ENCODE assay signal across 24 mouse cellular contexts in the genomic region with DNA sequence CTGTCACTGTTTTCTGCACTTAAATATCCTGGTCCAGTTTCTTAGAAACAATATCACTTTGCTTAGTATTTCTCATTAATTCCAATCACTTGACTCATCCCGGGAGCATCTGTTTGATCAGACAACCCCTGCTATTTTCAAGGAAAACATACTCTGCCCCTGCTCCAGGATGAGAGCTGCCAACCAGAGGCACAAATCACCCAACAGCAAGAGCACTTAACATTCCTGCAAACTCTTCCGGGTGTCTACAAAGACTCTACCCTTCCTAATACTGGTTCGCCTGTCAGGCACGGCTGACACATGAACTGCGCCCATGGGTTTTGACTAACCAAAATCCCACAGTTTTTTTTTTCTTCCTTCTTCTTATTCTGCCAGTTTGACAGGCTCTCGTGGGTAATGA.
DNase-seq lines count a peak whose midpoint lies in the region; ATAC-seq and TF ChIP-seq lines count a peak whose summit lies in the region.
"Had no signal": no experiment of that assay in that cellular context is flagged by ENCODE, and none has a peak within 500 bp of the region (broad histone marks: within the 10 kb centered on the region; RNA-seq: fewer than 3 reads in every experiment).

No protein-coding gene starts in this region.

- peak; percentile 81 for DNase-seq in heart, adult 11 months
- no peak for DNase-seq in heart, postnatal 36 days
- DNase-seq in lung, postnatal 36 days: peak; percentile 25
- no peak for DNase-seq in lung, adult 18-20 months
- peak; percentile 72 for DNase-seq in heart, postnatal 0 days (ENCODE audit: low spot score)
- no peak for DNase-seq in midbrain, embryonic 11.5 days (ENCODE audit: low spot score, missing footprints)
- no peak for DNase-seq in kidney, postnatal 36 days
- DNase-seq: cerebellum, adult 11 months; cerebellum, adult 9-11 months; forebrain, postnatal 0 days; gastrocnemius, postnatal 14 days; kidney, adult 2 months; left cerebral cortex, postnatal 4 days; thymus, adult 18-20 months had no signal

- H3K4me3 ChIP-seq in heart, postnatal 0 days (ENCODE audit: low read depth, low read length): no peak overlapping the region
- no peak overlapping the region for H3K4me3 ChIP-seq in midbrain, embryonic 11.5 days (ENCODE audit: low read depth, low read length)
- H3K4me3 ChIP-seq: embryonic facial prominence, embryonic 12.5 days; left cerebral cortex, adult 2 months; limb, embryonic 15.5 days; liver, embryonic 15.5 days; midbrain, embryonic 10.5 days; neural tube, embryonic 15.5 days had no signal

- TF ChIP-seq EP300 in heart, postnatal 0 days (IDR thresholded peaks at IDR 0.05; ENCODE audit: low read depth): no peak

- no peak for TF ChIP-seq CTCF in heart, postnatal 0 days (IDR thresholded peaks at IDR 0.05; ENCODE audit: low read depth)

- no peaks in the 10 kb centered on the region for H3K27me3 ChIP-seq in heart, postnatal 0 days (ENCODE audit: control insufficient read depth, insufficient read depth, low read length)
- no peaks in the 10 kb centered on the region for H3K27me3 ChIP-seq in midbrain, embryonic 11.5 days (ENCODE audit: control insufficient read depth, insufficient read depth, low read length)
- H3K27me3 ChIP-seq: embryonic facial prominence, embryonic 12.5 days; limb, embryonic 15.5 days; liver, embryonic 15.5 days; neural tube, embryonic 15.5 days; Patski had no signal

- H3K27ac ChIP-seq in heart, postnatal 0 days (ENCODE audit: low read depth): peak overlapping the region; percentile 22
- H3K27ac ChIP-seq in midbrain, embryonic 11.5 days (ENCODE audit: low read depth, low read length): no peak overlapping the region
- H3K27ac ChIP-seq: embryonic facial prominence, embryonic 12.5 days; hindbrain, embryonic 14.5 days; kidney, postnatal 0 days; left cerebral cortex, adult 2 months; limb, embryonic 15.5 days; liver, embryonic 15.5 days; macrophage; midbrain, embryonic 10.5 days; neural tube, embryonic 15.5 days had no signal

- peak; percentile 76 for ATAC-seq in heart, postnatal 0 days (ENCODE audit: insufficient read depth, low read depth)
- ATAC-seq in midbrain, embryonic 11.5 days (ENCODE audit: low FRiP score): no peak
- ATAC-seq: forebrain, postnatal 0 days; Patski had no signal

- H3K9me3 ChIP-seq in heart, postnatal 0 days (replicated peaks; ENCODE audit: control insufficient read depth, low read length): no peaks in the 10 kb centered on the region
- H3K9me3 ChIP-seq in midbrain, embryonic 11.5 days (ENCODE audit: control insufficient read depth, low read length): no peaks in the 10 kb centered on the region
- H3K9me3 ChIP-seq: embryonic facial prominence, embryonic 12.5 days; limb, embryonic 15.5 days; liver, embryonic 15.5 days; midbrain, embryonic 10.5 days; neural tube, embryonic 15.5 days had no signal

- peak overlapping the region; percentile 40 for H3K4me2 ChIP-seq in heart, postnatal 0 days (ENCODE audit: low read depth, low read length)
- no peak overlapping the region for H3K4me2 ChIP-seq in midbrain, embryonic 11.5 days
- H3K4me2 ChIP-seq: embryonic facial prominence, embryonic 12.5 days; hindbrain, embryonic 14.5 days; limb, embryonic 15.5 days; liver, embryonic 15.5 days; neural tube, embryonic 15.5 days had no signal

- WGBS in heart, postnatal 0 days: 38% methylated on average over 6 of the region's 6 CpGs
- 81% methylated on average over 6 of the region's 6 CpGs for WGBS in midbrain, embryonic 11.5 days

- intact Hi-C loops in heart, postnatal 36 days (cut with DNase I): no loop called here

- no peak overlapping the region for H3K9ac ChIP-seq in heart, postnatal 0 days (replicated peaks; ENCODE audit: low read depth, low read length)
- H3K9ac ChIP-seq in midbrain, embryonic 11.5 days (ENCODE audit: low read length): no peak overlapping the region
- H3K9ac ChIP-seq: embryonic facial prominence, embryonic 12.5 days; forebrain, postnatal 0 days; hindbrain, embryonic 14.5 days; limb, embryonic 15.5 days; liver, embryonic 15.5 days; neural tube, embryonic 15.5 days had no signal

- H3K36me3 ChIP-seq in heart, postnatal 0 days (replicated peaks; ENCODE audit: control insufficient read depth, insufficient read depth, low read length): no peaks in the 10 kb centered on the region
- no peaks in the 10 kb centered on the region for H3K36me3 ChIP-seq in midbrain, embryonic 11.5 days (ENCODE audit: control insufficient read depth, insufficient read depth, low read length)
- H3K36me3 ChIP-seq: embryonic facial prominence, embryonic 12.5 days; limb, embryonic 15.5 days; liver, embryonic 15.5 days; midbrain, embryonic 10.5 days; neural tube, embryonic 15.5 days had no signal

- peaks cover 26% of the 10 kb centered on the region for H3K4me1 ChIP-seq in heart, postnatal 0 days (ENCODE audit: control insufficient read depth, insufficient read depth)
- no peaks in the 10 kb centered on the region for H3K4me1 ChIP-seq in midbrain, embryonic 11.5 days (ENCODE audit: control insufficient read depth, insufficient read depth, low read length)
- H3K4me1 ChIP-seq: embryonic facial prominence, embryonic 12.5 days; limb, embryonic 15.5 days; liver, embryonic 15.5 days; midbrain, embryonic 10.5 days; neural tube, embryonic 15.5 days had no signal

Comparison
In these comparisons a context has a peak if more than half of its experiments do, and no peak if none do; other contexts are left out.
1. DNase-seq: peak in heart, adult 11 months (single experiment), lung, postnatal 36 days (single experiment) and heart, postnatal 0 days (single experiment); none in heart, postnatal 36 days (0 of 2), lung, adult 18-20 months (0 of 2), midbrain, embryonic 11.5 days (single experiment) and kidney, postnatal 36 days (0 of 2).